Mouse (Mus musculus) liver, postnatal 0 days (tissue): ENCODE measurements around the gene Slc26a11. TPM values are rescaled to one million over a fixed set of nuclear protein-coding genes. Genes with fewer than 3 reads are reported as not detected.
A peak's percentile ranks its signal among the peaks of the same experiment; 100 is the strongest.

ENCODE experiments used
- ATAC-seq: fragments of 200-750 bp; cut with Nextera tagmentation; 2 replicates; pipeline ENCODE4 v1.8.0; 2017; ENCODE audit warnings: mild to moderate bottlenecking, moderate library complexity
- DNase-seq: peaks from one replicate; pipeline ENCODE4 v3.0.0-alpha.2; 2016
- H3K27ac ChIP-seq: fragments of 300-500 bp; sonication (generic); 2 replicates; pipeline ENCODE4 v1.5.1; 2014; ENCODE audit warnings: antibody characterized with exemption, moderate library complexity, mild to moderate bottlenecking, low read depth
- H3K27me3 ChIP-seq: fragments of 300-500 bp; sonication (generic); 2 replicates; pipeline ENCODE4 v1.6.1; 2014; ENCODE audit warnings: low read length, control low read depth, mixed read lengths; ENCODE audit not compliant: insufficient read depth
- H3K36me3 ChIP-seq: fragments of 300-500 bp; sonication (generic); replicated peaks from 2 replicates; pipeline ENCODE4 v1.6.1; 2014; ENCODE audit warnings: mild to moderate bottlenecking, control low read depth, low read length, moderate library complexity, mixed read lengths; ENCODE audit not compliant: insufficient read depth
- H3K4me1 ChIP-seq: fragments of 300-500 bp; sonication (generic); 2 replicates; pipeline ENCODE4 v1.6.1; 2014; ENCODE audit warnings: antibody characterized with exemption, mild to moderate bottlenecking, control low read depth; ENCODE audit not compliant: insufficient read depth
- H3K4me2 ChIP-seq: fragments of 300-500 bp; sonication (generic); 2 replicates; pipeline ENCODE4 v1.6.1; 2014; ENCODE audit warnings: low read depth, mild to moderate bottlenecking, low read length, moderate library complexity, mixed read lengths
- H3K4me3 ChIP-seq: fragments of 300-500 bp; sonication (generic); 2 replicates; pipeline ENCODE4 v1.5.1; 2014; ENCODE audit warnings: low read depth, low read length
- H3K9ac ChIP-seq: fragments of 300-500 bp; sonication (generic); replicated peaks from 2 replicates; pipeline ENCODE4 v1.6.1; 2014; ENCODE audit warnings: mild to moderate bottlenecking, moderate library complexity
- H3K9me3 ChIP-seq: fragments of 300-500 bp; sonication (generic); 2 replicates; pipeline ENCODE4 v1.6.1; 2016; ENCODE audit warnings: mild to moderate bottlenecking, control low read depth, low read length, mixed read lengths
- CTCF ChIP-seq: sonication (generic); IDR thresholded peaks from 2 replicates; pipeline ENCODE4 v1.5.1; 2016; ENCODE audit warnings: antibody characterized with exemption, low read depth
- EP300 ChIP-seq: IDR thresholded peaks from 2 replicates; pipeline ENCODE4 v1.6.1; 2016; ENCODE audit warnings: antibody characterized with exemption, low read depth, mild to moderate bottlenecking
- WGBS: fragments of 180-500 bp; shearing (Covaris S2); extraction: QIAGEN DNeasy Blood & Tissue Kit; methylation state at CpG from one replicate; pipeline ENCODE4 v1.1.7; 2014; ENCODE audit not compliant: insufficient replicate concordance; 5-methylcytosine and 5-hydroxymethylcytosine counted together
- polyA plus RNA-seq: library from polyadenylated mRNA; unstranded; fragments of >200 nt; fragmentation: Nextera tagmentation; extraction: Ambion mirVana; gene quantifications from 2 replicates; pipeline ENCODE4 v1.2.1, GENCODE M21; 2015

Slc26a11 gene
- polyA plus RNA-seq, 1 experiment from 2014 or later: 2.1 TPM

- peaks cover 49% of the 10 kb centered on the region for H3K4me1 ChIP-seq
- TF ChIP-seq EP300 (no peak), CTCF (peak; percentile 55)
- H3K27ac ChIP-seq: peak within 1 kb of the TSS; percentile 97
- no peaks in the 10 kb centered on the region for H3K9me3 ChIP-seq
- H3K4me3 ChIP-seq: peak within 1 kb of the TSS; percentile 74
- H3K36me3 ChIP-seq: peaks cover 14% of the 10 kb centered on the region; the same call in 1 of the 2 replicates
- peak within 1 kb of the TSS; percentile 89 for H3K4me2 ChIP-seq
- DNase-seq (peak; percentile 81), ATAC-seq (peak; percentile 58)
- no peaks in the 10 kb centered on the region for H3K27me3 ChIP-seq
- WGBS: under 1% methylated on average over 19 of the region's 19 CpGs
- peak within 1 kb of the TSS; percentile 82 for H3K9ac ChIP-seq
Observed at GRCm38 (mm10) chr11:119392800-119393482, 37.6 kb downstream of the Slc26a11 start, which contains the start of gene Rnf213. Gene Rnf213, plus strand, starts transcription at chr11:119393100.

- peak overlapping the region; percentile 74 for H3K4me3 ChIP-seq
- peak overlapping the region; percentile 82 for H3K9ac ChIP-seq
- H3K36me3 ChIP-seq: peaks cover 14% of the 10 kb centered on the region; the same call in 1 of the 2 replicates
- peaks cover 48% of the 10 kb centered on the region for H3K4me1 ChIP-seq
- no peak for ATAC-seq
- no peaks in the 10 kb centered on the region for H3K9me3 ChIP-seq
- H3K4me2 ChIP-seq: peak overlapping the region; percentile 89
- TF ChIP-seq CTCF: no peak
- TF ChIP-seq EP300: no peak
- 18% methylated on average over 7 of the region's 7 CpGs for WGBS
- peak overlapping the region; percentile 97 for H3K27ac ChIP-seq
- DNase-seq: no peak
- H3K27me3 ChIP-seq: no peaks in the 10 kb centered on the region
Observed at GRCm38 (mm10) chr11:119393483-119393804, 38.1 kb downstream of the Slc26a11 start.

GRCm38 (mm10) chr11:119394210-119394609 lies 38.9 kb downstream of the Slc26a11 start:
- peak overlapping the region; percentile 82 for H3K9ac ChIP-seq
- WGBS: 65% methylated on average over 6 of the region's 6 CpGs
- H3K4me3 ChIP-seq: peak overlapping the region; percentile 74
- TF ChIP-seq EP300 (no peak), CTCF (no peak)
- no peak overlapping the region for H3K27ac ChIP-seq
- no peaks in the 10 kb centered on the region for H3K27me3 ChIP-seq
- no peaks in the 10 kb centered on the region for H3K9me3 ChIP-seq
- peaks cover 14% of the 10 kb centered on the region; the same call in 1 of the 2 replicates for H3K36me3 ChIP-seq
- ATAC-seq (no peak), DNase-seq (peak; percentile 37)
- H3K4me1 ChIP-seq: peaks cover 45% of the 10 kb centered on the region
- peak overlapping the region; percentile 89 for H3K4me2 ChIP-seq

DNA sequence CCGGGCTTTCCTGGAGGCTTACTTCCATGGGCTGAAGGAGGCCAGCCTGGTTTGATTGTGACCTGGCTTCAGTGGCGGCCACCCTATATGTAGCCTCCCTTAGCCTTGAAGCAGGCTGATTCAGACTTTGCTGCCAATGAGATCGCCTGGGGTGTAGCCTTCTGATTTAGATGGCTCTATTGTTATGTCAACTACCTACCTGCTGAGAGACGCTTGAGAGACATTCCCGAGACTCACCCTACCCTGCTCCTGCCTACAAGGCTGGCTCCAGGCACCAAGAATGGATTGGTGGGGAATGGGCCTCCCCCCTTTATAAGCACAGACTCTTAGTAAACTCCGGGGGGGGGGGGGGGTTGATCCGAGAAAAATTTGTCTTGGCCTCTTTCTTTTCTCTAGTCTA lies 40.0 kb downstream of the Slc26a11 start:
- Histone ChIP-seq H3K9me3 (no peaks in the 10 kb centered on the region), H3K4me3 (peak overlapping the region; percentile 74), H3K4me2 (peak overlapping the region; percentile 89), H3K4me1 (peaks cover 36% of the 10 kb centered on the region), H3K27ac (no peak overlapping the region), H3K27me3 (no peaks in the 10 kb centered on the region), H3K9ac (no peak overlapping the region), H3K36me3 (peaks cover 20% of the 10 kb centered on the region)
- 56% methylated on average over 7 of the region's 7 CpGs for WGBS
- no peak for ATAC-seq
- DNase-seq: no peak
- no peak for TF ChIP-seq EP300
- TF ChIP-seq CTCF: no peak

DNA sequence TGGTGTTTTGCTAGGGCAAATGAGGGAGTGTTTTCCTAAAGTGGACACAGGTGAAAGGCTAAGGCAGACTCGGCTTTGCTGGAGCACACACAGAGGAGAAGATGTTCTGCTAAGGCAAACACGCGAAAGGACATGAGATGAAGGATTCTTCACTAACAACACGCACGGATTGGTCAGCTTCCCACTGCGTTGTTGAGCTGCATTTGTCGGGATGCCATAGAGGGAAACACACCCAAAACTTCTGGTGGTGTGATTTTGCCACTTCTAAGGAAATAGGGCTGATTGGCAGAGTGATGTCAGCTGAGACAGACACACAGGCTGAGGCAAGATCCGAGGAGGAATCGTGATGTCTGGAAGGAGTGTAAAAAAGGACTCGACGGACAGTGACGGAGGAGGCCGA lies 40.6 kb downstream of the Slc26a11 start:
- TF ChIP-seq EP300 (no peak), CTCF (no peak)
- peak overlapping the region; percentile 89; the same call in 1 of the 2 replicates for H3K4me2 ChIP-seq
- ATAC-seq: no peak
- H3K4me3 ChIP-seq: 0 out of 2 replicates have a peak overlapping the region, but pooled peaks have one; percentile 10
- no peak overlapping the region for H3K27ac ChIP-seq
- no peaks in the 10 kb centered on the region for H3K9me3 ChIP-seq
- peaks cover 33% of the 10 kb centered on the region for H3K4me1 ChIP-seq
- H3K27me3 ChIP-seq: no peaks in the 10 kb centered on the region
- peaks cover 22% of the 10 kb centered on the region for H3K36me3 ChIP-seq
- H3K9ac ChIP-seq: peak overlapping the region; percentile 21; the same call in 1 of the 2 replicates
- DNase-seq: no peak
- 68% methylated on average over 13 of the region's 13 CpGs for WGBS

DNA sequence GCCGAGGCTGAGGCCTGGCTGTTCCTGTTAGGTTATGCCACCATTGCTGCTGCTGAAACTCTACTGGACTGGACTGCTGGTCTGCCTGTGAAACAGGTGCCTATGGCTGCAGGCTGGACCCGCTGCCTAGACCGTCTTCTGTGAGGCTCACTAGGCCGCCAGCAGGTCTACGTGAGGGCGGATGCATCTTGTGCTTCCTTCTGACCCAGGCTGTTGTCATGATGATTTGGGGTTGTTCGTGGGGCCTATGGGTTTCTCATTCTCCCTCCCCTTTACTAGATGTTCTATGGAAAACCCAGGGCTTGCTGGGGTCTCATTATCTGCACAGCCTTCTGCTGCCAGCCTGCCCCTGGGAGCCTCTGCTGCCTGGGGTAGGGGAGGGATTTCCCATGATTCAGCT lies 41.1 kb downstream of the Slc26a11 start:
- Histone ChIP-seq H3K27ac (no peak overlapping the region), H3K36me3 (peaks cover 22% of the 10 kb centered on the region), H3K4me3 (no peak overlapping the region), H3K9me3 (no peaks in the 10 kb centered on the region), H3K4me2 (peak overlapping the region; percentile 89), H3K4me1 (peaks cover 29% of the 10 kb centered on the region), H3K27me3 (no peaks in the 10 kb centered on the region), H3K9ac (no peak overlapping the region)
- ATAC-seq (no peak), DNase-seq (no peak)
- 80% methylated on average over 7 of the region's 7 CpGs for WGBS
- no peak for TF ChIP-seq CTCF
- TF ChIP-seq EP300: no peak
